Mouse (Mus musculus): ENCODE measurements around the gene Sprr3. TPM values are rescaled to one million over a fixed set of nuclear protein-coding genes. Genes with fewer than 3 reads are reported as not detected.

Sprr3 gene
- total and polyA plus RNA-seq, 3 experiments = not detected

DNA sequence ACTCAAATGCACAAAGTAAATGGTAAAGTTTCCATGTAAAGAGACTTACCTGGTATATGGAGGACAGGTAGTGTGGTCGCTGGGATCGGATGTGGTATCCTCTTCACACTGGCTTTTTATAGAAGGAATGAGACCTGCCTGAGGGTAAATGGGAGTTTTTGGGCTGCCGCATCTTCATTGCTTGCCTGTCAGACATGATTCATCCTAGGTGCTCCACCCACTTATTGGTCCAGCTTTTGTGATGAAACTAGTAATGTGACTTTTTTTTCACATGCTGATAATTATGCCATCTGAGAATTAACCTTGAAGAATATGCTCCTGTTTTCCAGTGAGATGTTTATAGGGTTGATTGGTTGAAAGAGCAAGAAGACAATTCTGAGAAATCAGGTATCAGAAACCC is 19.8 kb downstream of the Sprr3 start, which contains the start of gene Sprr1b:
TSS of gene Sprr1b (minus strand) at position 101 of the 400 bp plus-strand sequence.
- Histone ChIP-seq H3K9ac (ENCODE audit: control insufficient read depth, low read depth, low read length, poor library complexity, severe bottlenecking) (no peak within 1 kb of the TSS), H3K36me3 (ENCODE audit: control insufficient read depth in 1 of 2, insufficient read depth in 2 of 2, low read length in 2 of 2) (no peaks in the 10 kb centered on the region), H3K79me2 (ENCODE audit: control insufficient read depth, insufficient read depth, low read length, poor library complexity) (no peaks in the 10 kb centered on the region), H3K4me1 (ENCODE audit: control insufficient read depth in 1 of 2, insufficient read depth in 2 of 2, low read length in 2 of 2) (no peaks in the 10 kb centered on the region), H3K4me3 (ENCODE audit: control insufficient read depth in 1 of 2, insufficient read depth in 1 of 2, low read depth in 2 of 2, low read length in 2 of 2) (no peak within 1 kb of the TSS), H3K27me3 (ENCODE audit: control insufficient read depth in 1 of 2, insufficient read depth in 2 of 2, low read length in 2 of 2) (no peaks in the 10 kb centered on the region), H3K9me3 (replicated peaks; ENCODE audit: insufficient read depth, low read length) (no peaks in the 10 kb centered on the region), H3K27ac (ENCODE audit: control insufficient read depth, low read depth, low read length) (no peak within 1 kb of the TSS)
- no peak for DNase-seq (ENCODE audit: low read depth, low spot score)
- no peak for TF ChIP-seq NELFE (IDR thresholded peaks at IDR 0.05; ENCODE audit: low read depth, low read length)
- TF ChIP-seq MEF2A (IDR thresholded peaks at IDR 0.05; ENCODE audit: extremely low read depth, insufficient replicate concordance, low read depth, low read length, poor library complexity, severe bottlenecking) = no peak
- TF ChIP-seq E2F4 (IDR thresholded peaks at IDR 0.05; ENCODE audit: borderline replicate concordance, low read depth, low read length) = no peak
- TF ChIP-seq USF1 (IDR thresholded peaks at IDR 0.05; ENCODE audit: low read depth, low read length) = no peak
- TF ChIP-seq TAL1 (IDR thresholded peaks at IDR 0.05; ENCODE audit: low read length) = no peak
- no peak for TF ChIP-seq CHD1 (IDR thresholded peaks at IDR 0.05; ENCODE audit: low read depth, low read length)
- TF ChIP-seq SIN3A (IDR thresholded peaks at IDR 0.05; ENCODE audit: low read length) = no peak
- no peak for TF ChIP-seq SMC3 (IDR thresholded peaks at IDR 0.05; ENCODE audit: low read depth, low read length)
- no peak for TF ChIP-seq NRF1 (IDR thresholded peaks at IDR 0.05; ENCODE audit: insufficient read depth, low read depth, low read length, poor library complexity, severe bottlenecking)
- no peak for TF ChIP-seq ZKSCAN1 (IDR thresholded peaks at IDR 0.05; ENCODE audit: low read depth, low read length)
- no peak for TF ChIP-seq BHLHE40 (IDR thresholded peaks at IDR 0.05; ENCODE audit: borderline replicate concordance, low read depth, low read length)
- TF ChIP-seq POLR2A (IDR thresholded peaks at IDR 0.05; ENCODE audit: control insufficient read depth in 1 of 2, insufficient read depth in 1 of 2, low read depth in 1 of 2, low read length in 2 of 2, poor library complexity in 1 of 2) = no peak
- no peak for TF ChIP-seq RCOR1 (IDR thresholded peaks at IDR 0.05; ENCODE audit: low read depth, low read length)
- TF ChIP-seq ZC3H11A (IDR thresholded peaks at IDR 0.05; ENCODE audit: low read depth, low read length) = no peak

DNA sequence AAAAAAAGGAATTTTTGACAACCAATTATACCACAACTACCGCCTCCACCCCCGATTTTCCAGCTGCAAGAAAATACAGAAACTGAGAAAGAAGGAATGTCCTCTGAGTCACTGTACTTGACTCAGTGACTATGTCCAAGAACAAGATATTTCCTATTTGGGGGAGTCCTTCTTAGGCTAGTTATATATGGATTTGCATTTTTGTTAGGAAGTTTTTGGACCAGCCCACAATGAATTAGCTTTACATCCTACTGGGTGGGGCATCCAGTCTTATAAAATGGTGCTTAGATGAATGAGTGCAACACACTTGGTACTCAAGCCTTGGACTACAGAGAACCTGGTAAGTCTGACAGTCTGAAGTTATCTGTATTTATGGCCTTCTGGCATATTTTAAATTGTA is 26.2 kb downstream of the Sprr3 start, which contains the start of gene Sprr2k:
TSS of gene Sprr2k (plus strand) at position 301 of the 400 bp plus-strand sequence.
- TF ChIP-seq MEF2A (IDR thresholded peaks at IDR 0.05; ENCODE audit: extremely low read depth, insufficient replicate concordance, low read depth, low read length, poor library complexity, severe bottlenecking) (no peak), CHD1 (IDR thresholded peaks at IDR 0.05; ENCODE audit: low read depth, low read length) (no peak), NRF1 (IDR thresholded peaks at IDR 0.05; ENCODE audit: insufficient read depth, low read depth, low read length, poor library complexity, severe bottlenecking) (no peak), RAD21 (IDR thresholded peaks at IDR 0.05; ENCODE audit: low read depth, low read length) (no peak), USF1 (IDR thresholded peaks at IDR 0.05; ENCODE audit: low read depth, low read length) (no peak), POLR2AphosphoS5 (IDR thresholded peaks at IDR 0.05; ENCODE audit: borderline replicate concordance, low read depth, low read length) (no peak), MAFK (IDR thresholded peaks at IDR 0.05; ENCODE audit: borderline replicate concordance, low read depth, low read length) (no peak), TCF12 (IDR thresholded peaks at IDR 0.05; ENCODE audit: low read depth, low read length) (no peak), MYB (IDR thresholded peaks at IDR 0.05; ENCODE audit: low read depth, low read length) (no peak), E2F4 (IDR thresholded peaks at IDR 0.05; ENCODE audit: borderline replicate concordance, low read depth, low read length) (no peak), UBTF (IDR thresholded peaks at IDR 0.05; ENCODE audit: borderline replicate concordance, insufficient read depth, low read depth, low read length) (no peak), MYC (IDR thresholded peaks at IDR 0.05; ENCODE audit: low read depth, low read length) (no peak), ZKSCAN1 (IDR thresholded peaks at IDR 0.05; ENCODE audit: low read depth, low read length) (no peak), CTCF (IDR thresholded peaks at IDR 0.05 in 2 of 3, conservative IDR thresholded peaks at IDR 0.05 in 1 of 3; ENCODE audit: control insufficient read depth in 1 of 3, insufficient read depth in 1 of 3, low read depth in 2 of 3, low read length in 3 of 3, poor library complexity in 1 of 3, severe bottlenecking in 1 of 3) (no peak), POLR2AphosphoS2 (IDR thresholded peaks at IDR 0.05; ENCODE audit: low read length) (no peak), MXI1 (IDR thresholded peaks at IDR 0.05; ENCODE audit: low read depth, low read length) (no peak), HCFC1 (IDR thresholded peaks at IDR 0.05; ENCODE audit: low read depth, low read length) (no peak), SIN3A (IDR thresholded peaks at IDR 0.05; ENCODE audit: low read length) (no peak), GATA1 (IDR thresholded peaks at IDR 0.05; ENCODE audit: low read depth, low read length) (no peak)
- no peak within 1 kb of the TSS for H3K27ac ChIP-seq (ENCODE audit: control insufficient read depth, low read depth, low read length)
- H3K4me1 ChIP-seq (ENCODE audit: control insufficient read depth in 1 of 2, insufficient read depth in 2 of 2, low read length in 2 of 2) = no peaks in the 10 kb centered on the region
- no peak for DNase-seq (ENCODE audit: low read depth, low spot score)
- no peaks in the 10 kb centered on the region for H3K27me3 ChIP-seq (ENCODE audit: control insufficient read depth in 1 of 2, insufficient read depth in 2 of 2, low read length in 2 of 2)
- no peak within 1 kb of the TSS for H3K4me3 ChIP-seq (ENCODE audit: control insufficient read depth in 1 of 2, insufficient read depth in 1 of 2, low read depth in 2 of 2, low read length in 2 of 2)
- H3K36me3 ChIP-seq (ENCODE audit: control insufficient read depth in 1 of 2, insufficient read depth in 2 of 2, low read length in 2 of 2) = no peaks in the 10 kb centered on the region
- no peaks in the 10 kb centered on the region for H3K9me3 ChIP-seq (replicated peaks; ENCODE audit: insufficient read depth, low read length)
- H3K9ac ChIP-seq (ENCODE audit: control insufficient read depth, low read depth, low read length, poor library complexity, severe bottlenecking) = no peak within 1 kb of the TSS
- no peaks in the 10 kb centered on the region for H3K79me2 ChIP-seq (ENCODE audit: control insufficient read depth, insufficient read depth, low read length, poor library complexity)

Data from MEL (cell line).